Mouse (Mus musculus): ENCODE measurements around the gene Ubqln1.

Ubqln1 gene

GRCm38 (mm10) chr13:58201908-58202307, 13.5 kb downstream of the Ubqln1 start:
- DNase-seq (ENCODE audit: extremely low spot score, low read depth, low spot score), result no peak

GRCm38 (mm10) chr13:58201343-58201742, 14.1 kb downstream of the Ubqln1 start:
- DNase-seq (ENCODE audit: extremely low spot score, low read depth, low spot score), result no peak

- no peak for DNase-seq (ENCODE audit: extremely low spot score, low read depth, low spot score)
These were observed 17.3 kb downstream of the Ubqln1 start for GRCm38 (mm10) chr13:58197981-58198640.

- no peak for DNase-seq (ENCODE audit: extremely low spot score, low read depth, low spot score)
These were observed 18.2 kb downstream of the Ubqln1 start for GRCm38 (mm10) chr13:58197211-58197610.

GRCm38 (mm10) chr13:58194908-58195307, 20.5 kb downstream of the Ubqln1 start:
- no peak for DNase-seq (ENCODE audit: extremely low spot score, low read depth, low spot score)

- no peak for DNase-seq (ENCODE audit: extremely low spot score, low read depth, low spot score)
These were observed 22.2 kb downstream of the Ubqln1 start for GRCm38 (mm10) chr13:58193221-58193620.

- no peak for DNase-seq (ENCODE audit: extremely low spot score, low read depth, low spot score)
These were observed 23.3 kb downstream of the Ubqln1 start for GRCm38 (mm10) chr13:58192146-58192545.

- DNase-seq (ENCODE audit: extremely low spot score, low read depth, low spot score), result no peak
These were observed 23.9 kb downstream of the Ubqln1 start for GRCm38 (mm10) chr13:58191516-58191915.

GRCm38 (mm10) chr13:58189473-58189872, 26.0 kb downstream of the Ubqln1 start:
- no peak for DNase-seq (ENCODE audit: extremely low spot score, low read depth, low spot score)

- DNase-seq (ENCODE audit: extremely low spot score, low read depth, low spot score), result peak; percentile 52
These were observed 27.0 kb downstream of the Ubqln1 start for GRCm38 (mm10) chr13:58188412-58188811.

- DNase-seq (ENCODE audit: extremely low spot score, low read depth, low spot score), result no peak
These were observed 27.7 kb downstream of the Ubqln1 start for GRCm38 (mm10) chr13:58187751-58188150.

- DNase-seq (ENCODE audit: extremely low spot score, low read depth, low spot score), result no peak
These were observed 29.2 kb downstream of the Ubqln1 start for GRCm38 (mm10) chr13:58186281-58186680.

- no peak for DNase-seq (ENCODE audit: extremely low spot score, low read depth, low spot score)
These were observed 31.3 kb downstream of the Ubqln1 start for GRCm38 (mm10) chr13:58184111-58184510.

GRCm38 (mm10) chr13:58181607-58182551, 33.6 kb downstream of the Ubqln1 start:
- no peak for DNase-seq (ENCODE audit: extremely low spot score, low read depth, low spot score)

- DNase-seq (ENCODE audit: extremely low spot score, low read depth, low spot score), result no peak
These were observed 37.8 kb downstream of the Ubqln1 start for GRCm38 (mm10) chr13:58177511-58178208.

GRCm38 (mm10) chr13:58176105-58176504, 39.3 kb downstream of the Ubqln1 start:
- DNase-seq (ENCODE audit: extremely low spot score, low read depth, low spot score), result no peak

GRCm38 (mm10) chr13:58168119-58168518, 47.3 kb downstream of the Ubqln1 start:
- DNase-seq (ENCODE audit: extremely low spot score, low read depth, low spot score), result no peak

- DNase-seq (ENCODE audit: extremely low spot score, low read depth, low spot score), result no peak
These were observed 52.1 kb downstream of the Ubqln1 start for GRCm38 (mm10) chr13:58163343-58163742.

GRCm38 (mm10) chr13:58160761-58161160, 54.7 kb downstream of the Ubqln1 start:
- no peak for DNase-seq (ENCODE audit: extremely low spot score, low read depth, low spot score)

GRCm38 (mm10) chr13:58158099-58158912, 57.1 kb downstream of the Ubqln1 start:
- peak; percentile 91 for DNase-seq (ENCODE audit: extremely low spot score, low read depth, low spot score)
